Mouse (Mus musculus) ovary, adult 18-20 months (tissue): Measurements from ENCODE around the gene Zfp263.

ENCODE experiments used
- DNase-seq: peaks from one replicate; pipeline ENCODE4 v3.0.0; 2022; ENCODE audit warnings: low spot score, mixed read lengths

Gene Zfp263

GRCm38 (mm10) chr16:3743503-3744185, at the start of gene Zfp263:
Gene Zfp263 (plus strand): TSS chr16:3744093.
- DNase-seq, result peak; percentile 92

- no peak for DNase-seq
Observed at GRCm38 (mm10) chr16:3699281-3699680, 44.6 kb upstream of the Zfp263 start.

- DNase-seq, result no peak
Observed at GRCm38 (mm10) chr16:3700893-3701292, 43.0 kb upstream of the Zfp263 start.

DNA sequence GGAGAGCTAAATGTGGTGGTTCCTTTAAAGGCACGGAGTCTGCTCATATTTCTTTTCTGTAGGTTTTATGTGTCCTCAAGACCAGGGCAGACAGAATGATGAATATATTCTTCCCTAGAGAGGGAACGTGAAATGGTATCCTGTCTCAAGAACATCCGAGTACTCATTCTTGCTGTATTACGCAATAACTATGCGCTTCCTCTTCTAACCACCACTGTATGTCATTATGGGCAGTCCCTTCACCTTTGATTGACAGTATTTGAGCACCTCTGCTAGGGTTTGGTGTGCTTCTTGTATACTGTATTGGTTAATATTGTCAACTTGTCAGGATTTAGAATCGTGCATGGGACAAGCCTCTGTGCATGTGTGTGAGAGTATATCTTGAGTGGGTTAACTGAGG, 37.2 kb upstream of the Zfp263 start:
- DNase-seq, result no peak

- no peak for DNase-seq
Observed at GRCm38 (mm10) chr16:3714731-3715130, 29.2 kb upstream of the Zfp263 start.

- DNase-seq, result no peak
Observed at GRCm38 (mm10) chr16:3717980-3718379, 25.9 kb upstream of the Zfp263 start, which contains the start of gene Mefv. Gene Mefv (minus strand): TSS chr16:3718097.

- DNase-seq, result no peak
Observed at GRCm38 (mm10) chr16:3723231-3723630, 20.7 kb upstream of the Zfp263 start.

DNA sequence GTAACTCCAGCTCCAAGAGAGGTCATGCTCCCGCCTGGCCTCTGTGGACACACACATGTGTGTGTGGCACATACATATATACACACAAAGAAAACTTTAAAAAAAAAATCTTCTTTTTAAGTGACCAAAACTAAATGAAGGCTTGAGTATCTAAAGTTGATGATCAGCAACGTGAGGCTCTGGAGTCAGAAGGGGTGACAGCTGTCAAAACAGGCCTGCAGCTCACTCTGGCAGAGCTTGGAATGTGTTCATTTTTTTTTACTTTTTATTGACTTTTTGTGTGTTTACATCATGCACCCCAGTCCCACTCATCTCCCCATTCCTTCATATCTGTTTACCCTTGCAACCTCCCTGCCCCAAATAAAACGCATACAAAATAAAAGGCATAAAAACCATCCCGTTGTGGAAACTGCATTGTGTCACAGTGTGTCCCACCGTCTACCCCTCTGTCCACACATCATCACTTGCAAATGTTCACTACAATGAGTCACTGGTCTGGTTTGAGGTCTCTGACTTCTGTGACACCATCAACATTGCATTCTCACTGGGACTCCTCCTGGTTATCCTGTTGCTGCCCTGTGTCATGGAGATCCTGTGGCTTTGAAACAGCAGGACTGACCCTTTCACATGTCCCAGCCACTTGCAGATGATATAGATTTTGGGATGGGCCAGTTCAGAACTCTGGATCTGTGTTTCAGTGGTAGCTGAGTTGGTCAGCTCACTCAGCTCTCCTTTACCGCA, 15.7 kb upstream of the Zfp263 start:
- no peak for DNase-seq

GRCm38 (mm10) chr16:3732612-3733011, 11.3 kb upstream of the Zfp263 start:
- no peak for DNase-seq

GRCm38 (mm10) chr16:3733198-3733732, 10.6 kb upstream of the Zfp263 start:
- no peak for DNase-seq

- DNase-seq, result no peak
Observed at GRCm38 (mm10) chr16:3742466-3742865, 1.4 kb upstream of the Zfp263 start.

- DNase-seq, result no peak
Observed at GRCm38 (mm10) chr16:3744186-3744700, 350 bp downstream of the Zfp263 start.

DNA sequence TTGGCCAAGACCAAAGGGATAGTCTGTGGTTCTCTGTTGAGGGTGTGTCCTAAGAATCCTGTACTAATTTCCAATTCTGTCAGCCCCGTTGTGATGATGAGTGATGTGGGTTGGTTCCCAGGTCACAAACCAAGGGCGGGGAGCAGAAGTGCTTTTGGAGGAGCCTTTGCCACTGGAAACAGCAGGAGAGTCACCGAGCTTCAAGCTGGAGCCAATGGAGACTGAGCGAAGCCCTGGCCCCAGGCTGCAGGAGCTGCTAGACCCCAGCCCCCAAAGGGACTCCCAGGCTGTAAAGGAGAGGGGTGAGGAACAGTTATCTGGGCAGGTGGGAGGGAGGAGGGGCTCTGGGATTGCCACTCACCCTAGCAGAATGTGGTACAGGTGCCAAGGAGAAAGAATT, 1.8 kb downstream of the Zfp263 start:
- no peak for DNase-seq

GRCm38 (mm10) chr16:3748976-3749375, 5.1 kb downstream of the Zfp263 start:
- no peak for DNase-seq

- no peak for DNase-seq
Observed at GRCm38 (mm10) chr16:3771603-3772002, 27.7 kb downstream of the Zfp263 start.

DNA sequence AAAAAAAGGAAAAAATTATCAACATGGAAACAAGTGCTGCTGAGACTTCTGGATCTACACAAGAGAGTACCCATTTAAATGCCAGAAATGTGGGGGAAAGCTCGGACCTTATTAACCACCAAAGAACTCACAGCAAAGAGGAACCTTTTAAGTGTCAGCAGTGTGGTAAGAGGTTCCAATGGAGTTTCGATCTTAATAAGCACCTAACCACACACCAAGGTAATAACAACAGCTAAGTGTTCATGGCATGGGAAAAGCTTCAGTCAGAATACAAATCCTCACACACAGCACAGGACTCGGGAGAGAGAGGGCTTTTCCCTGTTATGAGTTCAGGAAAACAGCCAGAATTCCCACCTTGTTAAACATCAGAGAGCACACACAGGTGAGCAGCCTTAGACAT, 32.5 kb downstream of the Zfp263 start:
- no peak for DNase-seq

DNA sequence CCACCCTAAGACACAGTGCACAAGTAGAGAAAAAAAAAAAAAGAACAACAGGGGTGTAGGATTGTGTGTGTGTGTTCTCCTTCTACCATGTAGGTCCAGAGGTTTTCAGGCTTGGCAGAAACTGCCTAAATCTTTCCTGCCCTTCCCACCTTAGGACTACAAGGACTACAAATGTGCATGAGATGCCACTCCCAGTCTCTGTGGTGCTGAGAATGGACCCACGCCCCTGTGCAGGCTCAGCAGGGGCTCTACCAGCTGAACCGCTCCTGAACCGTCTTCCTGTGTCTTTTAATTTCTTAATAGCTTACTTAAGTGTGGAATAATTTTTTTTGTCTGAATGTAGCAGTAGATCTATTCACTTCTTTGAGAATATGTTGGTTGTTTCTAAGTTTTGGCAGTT, 34.1 kb downstream of the Zfp263 start:
- no peak for DNase-seq

DNA sequence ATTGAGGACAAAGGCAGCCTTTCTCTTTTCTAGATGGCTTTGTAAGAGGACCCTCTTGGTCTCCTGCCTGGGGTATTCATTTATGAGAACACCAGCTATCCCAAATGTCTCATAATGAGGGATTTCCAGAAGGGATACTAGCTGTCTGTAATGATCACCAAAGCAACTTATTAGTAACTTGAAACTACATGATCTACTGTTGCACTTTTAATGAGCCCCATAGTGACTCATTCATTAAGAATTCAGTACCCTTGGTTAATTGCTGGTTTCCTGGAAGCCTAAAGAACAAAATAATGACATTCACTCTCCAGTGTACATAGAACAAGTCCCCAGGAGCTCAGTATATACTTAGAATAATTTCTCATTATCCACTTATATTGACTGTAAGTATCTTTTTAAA, 37.3 kb downstream of the Zfp263 start:
- DNase-seq, result no peak

GRCm38 (mm10) chr16:3788394-3788793, 44.5 kb downstream of the Zfp263 start:
- DNase-seq, result no peak
